Mouse (Mus musculus) heart, postnatal 0 days (tissue): ENCODE measurements around the gene Plekha6. TPM values are rescaled to one million over a fixed set of nuclear protein-coding genes. Genes with fewer than 3 reads are reported as not detected.

Experiments
- ATAC-seq: fragments of 200-750 bp; cut with Nextera tagmentation; 2 replicates; pipeline ENCODE4 v1.8.0; 2017; ENCODE audit warnings: low read depth, moderate number of reproducible peaks, moderate library complexity; ENCODE audit not compliant: insufficient read depth
- DNase-seq: peaks from one replicate; pipeline ENCODE4 v3.0.0-alpha.2; 2016; ENCODE audit warnings: low spot score
- H3K27ac ChIP-seq: fragments of 300-500 bp; sonication (generic); 2 replicates; pipeline ENCODE4 v1.5.1; 2014; ENCODE audit warnings: low read depth, mild to moderate bottlenecking
- H3K27me3 ChIP-seq: fragments of 300-500 bp; sonication (generic); 2 replicates; pipeline ENCODE4 v1.6.1; 2014; ENCODE audit warnings: low read length, mixed read lengths; ENCODE audit not compliant: control insufficient read depth, insufficient read depth
- H3K36me3 ChIP-seq: fragments of 300-500 bp; sonication (generic); replicated peaks from 2 replicates; pipeline ENCODE4 v1.6.1; 2014; ENCODE audit warnings: low read length, mixed read lengths; ENCODE audit not compliant: control insufficient read depth, insufficient read depth
- H3K4me1 ChIP-seq: fragments of 300-500 bp; sonication (generic); 2 replicates; pipeline ENCODE4 v1.6.1; 2014; ENCODE audit warnings: antibody characterized with exemption; ENCODE audit not compliant: control insufficient read depth, insufficient read depth
- H3K4me2 ChIP-seq: fragments of 300-500 bp; sonication (generic); 2 replicates; pipeline ENCODE4 v1.6.1; 2014; ENCODE audit warnings: low read depth, mild to moderate bottlenecking, low read length, moderate library complexity
- H3K4me3 ChIP-seq: fragments of 300-500 bp; sonication (generic); 2 replicates; pipeline ENCODE4 v1.5.1; 2014; ENCODE audit warnings: low read depth, low read length
- H3K9ac ChIP-seq: fragments of 300-500 bp; sonication (generic); replicated peaks from 2 replicates; pipeline ENCODE4 v1.6.1; 2014; ENCODE audit warnings: low read depth, low read length, mixed read lengths
- H3K9me3 ChIP-seq: fragments of 300-500 bp; sonication (generic); replicated peaks from 2 replicates; pipeline ENCODE4 v1.6.1; 2016; ENCODE audit warnings: low read length; ENCODE audit not compliant: control insufficient read depth
- CTCF ChIP-seq: IDR thresholded peaks from 2 replicates; pipeline ENCODE4 v1.5.1; 2016; ENCODE audit warnings: antibody characterized with exemption, control low read depth, low read depth
- EP300 ChIP-seq: IDR thresholded peaks from 2 replicates; pipeline ENCODE4 v1.6.1; 2016; ENCODE audit warnings: antibody characterized with exemption, low read depth
- WGBS: fragments of 180-500 bp; shearing (Covaris S2); extraction: QIAGEN DNeasy Blood & Tissue Kit; methylation state at CpG from one replicate; pipeline ENCODE4 v1.1.7; 2014; 5-methylcytosine and 5-hydroxymethylcytosine counted together
- polyA plus RNA-seq: library from polyadenylated mRNA; unstranded; fragments of >200 nt; fragmentation: Nextera tagmentation; extraction: Ambion mirVana; gene quantifications from 2 replicates; pipeline ENCODE4 v1.2.1, GENCODE M21; 2015
- total RNA-seq: library from RNA; depleted of rRNA; stranded (reverse); fragments of >200 nt; gene quantifications from 2 replicates; pipeline ENCODE4 v1.2.3, GENCODE M21; 2014; ENCODE audit warnings: low replicate concordance

Gene Plekha6
- total and polyA plus RNA-seq, 2 experiments from 2014 or later: 7.0 to 36.1 TPM

DNA sequence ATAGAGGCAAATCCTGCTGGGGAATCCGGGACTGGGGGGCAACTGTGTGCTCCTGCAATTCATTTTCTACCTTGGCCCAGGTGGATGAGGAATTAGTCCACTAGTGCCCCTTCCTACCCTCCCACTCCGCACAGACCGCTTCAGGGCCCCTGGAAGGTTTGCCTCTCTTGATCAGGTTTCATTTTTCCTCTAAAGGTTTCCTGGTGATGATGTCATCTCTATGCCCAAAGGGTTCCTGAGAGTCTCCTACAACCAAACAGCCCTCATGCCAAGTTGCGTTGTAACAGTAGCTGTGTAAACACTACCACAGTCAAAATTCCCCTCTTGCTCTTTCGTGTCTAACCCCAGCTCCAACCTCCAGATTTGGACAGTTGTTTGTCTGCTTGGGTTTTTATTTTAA is 16.7 kb upstream of the Plekha6 start:
- Histone ChIP-seq H3K9ac (no peak overlapping the region), H3K4me1 (no peaks in the 10 kb centered on the region), H3K36me3 (no peaks in the 10 kb centered on the region), H3K4me2 (no peak overlapping the region), H3K27ac (no peak overlapping the region), H3K27me3 (no peaks in the 10 kb centered on the region), H3K4me3 (no peak overlapping the region), H3K9me3 (no peaks in the 10 kb centered on the region)
- ATAC-seq (no peak), DNase-seq (no peak)
- 79% methylated on average over 5 of the region's 5 CpGs for WGBS
- TF ChIP-seq CTCF: no peak

DNA sequence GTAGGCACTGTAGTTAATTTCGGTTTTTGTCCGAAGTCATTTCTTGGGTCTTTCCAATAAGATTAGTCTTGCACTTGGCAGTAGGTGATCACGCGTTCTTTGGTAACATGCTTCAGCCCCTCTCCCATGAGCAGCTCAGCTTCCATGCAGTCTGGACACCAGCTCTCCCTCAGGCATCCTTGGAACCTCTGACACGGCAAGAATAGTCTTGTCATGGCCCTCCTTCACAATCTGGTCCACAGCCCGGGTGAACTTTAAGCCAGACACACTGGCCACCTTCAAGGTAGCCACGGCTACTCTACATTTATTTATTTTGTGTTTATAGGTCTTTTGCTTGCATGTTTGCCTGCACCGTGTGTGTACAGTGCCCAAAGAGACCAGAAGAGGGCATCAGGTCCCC is 15.9 kb upstream of the Plekha6 start:
- DNase-seq (no peak), ATAC-seq (no peak)
- H3K27ac ChIP-seq: no peak overlapping the region
- TF ChIP-seq EP300 (no peak), CTCF (no peak)
- no peaks in the 10 kb centered on the region for H3K27me3 ChIP-seq
- no peak overlapping the region for H3K4me2 ChIP-seq
- H3K4me3 ChIP-seq: no peak overlapping the region
- H3K4me1 ChIP-seq: no peaks in the 10 kb centered on the region
- H3K9me3 ChIP-seq: no peaks in the 10 kb centered on the region
- H3K9ac ChIP-seq: no peak overlapping the region
- no peaks in the 10 kb centered on the region for H3K36me3 ChIP-seq
- WGBS: 90% methylated on average over 8 of the region's 8 CpGs

DNA sequence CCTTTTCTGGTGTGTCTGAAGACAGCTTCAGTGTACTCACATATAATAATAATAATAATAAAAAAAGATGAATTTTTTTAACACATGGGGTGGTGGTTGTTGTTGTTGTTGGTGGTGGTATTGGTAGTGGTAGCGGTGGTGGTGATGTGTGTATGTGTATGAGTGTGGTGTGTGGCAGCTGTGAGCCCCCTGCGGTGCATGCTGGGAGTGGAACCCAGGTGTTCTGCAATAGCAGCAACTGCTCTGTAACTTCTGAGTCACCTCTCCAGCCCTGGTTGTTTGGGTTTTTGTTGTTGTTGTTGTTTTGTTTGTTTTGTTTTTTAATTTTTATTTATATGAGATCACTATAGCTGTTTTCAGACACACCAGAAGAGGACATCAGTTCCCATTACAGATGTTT is 13.5 kb upstream of the Plekha6 start:
- no peaks in the 10 kb centered on the region for H3K9me3 ChIP-seq
- TF ChIP-seq CTCF: no peak
- no peak for TF ChIP-seq EP300
- no peaks in the 10 kb centered on the region for H3K4me1 ChIP-seq
- H3K27ac ChIP-seq: no peak overlapping the region
- H3K36me3 ChIP-seq: no peaks in the 10 kb centered on the region
- H3K27me3 ChIP-seq: no peaks in the 10 kb centered on the region
- no peak overlapping the region for H3K4me3 ChIP-seq
- WGBS: 91% methylated on average over 2 of the region's 2 CpGs
- ATAC-seq (no peak), DNase-seq (no peak)
- no peak overlapping the region for H3K4me2 ChIP-seq
- H3K9ac ChIP-seq: no peak overlapping the region

DNA sequence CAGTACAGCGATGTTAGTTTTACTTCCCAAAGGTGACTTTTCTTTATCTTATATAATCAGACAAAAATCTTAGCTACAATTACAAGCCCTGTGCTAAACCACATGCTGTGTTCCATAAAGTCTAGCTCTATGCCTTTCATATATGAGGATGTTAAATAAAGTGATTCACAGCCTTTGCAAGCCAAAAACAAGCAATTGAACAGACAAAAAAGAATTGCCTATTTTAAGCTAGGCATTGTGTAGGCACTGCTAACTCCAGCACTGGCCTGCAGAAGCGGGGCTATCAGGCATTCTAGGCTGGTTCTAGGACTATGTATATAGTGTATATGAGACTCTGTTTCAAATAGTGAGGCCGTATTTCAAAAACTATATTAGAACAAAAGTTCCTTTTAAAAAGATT is 11.8 kb upstream of the Plekha6 start:
- no peak for ATAC-seq
- H3K27ac ChIP-seq: no peak overlapping the region
- H3K4me3 ChIP-seq: no peak overlapping the region
- no peaks in the 10 kb centered on the region for H3K36me3 ChIP-seq
- no peaks in the 10 kb centered on the region; the same call in 1 of the 2 replicates for H3K27me3 ChIP-seq
- no peaks in the 10 kb centered on the region for H3K9me3 ChIP-seq
- no peak for DNase-seq
- no peak overlapping the region for H3K4me2 ChIP-seq
- H3K9ac ChIP-seq: no peak overlapping the region
- no peaks in the 10 kb centered on the region for H3K4me1 ChIP-seq
- WGBS: 88% methylated on average over 3 of the region's 3 CpGs
- TF ChIP-seq EP300: no peak
- TF ChIP-seq CTCF: no peak

DNA sequence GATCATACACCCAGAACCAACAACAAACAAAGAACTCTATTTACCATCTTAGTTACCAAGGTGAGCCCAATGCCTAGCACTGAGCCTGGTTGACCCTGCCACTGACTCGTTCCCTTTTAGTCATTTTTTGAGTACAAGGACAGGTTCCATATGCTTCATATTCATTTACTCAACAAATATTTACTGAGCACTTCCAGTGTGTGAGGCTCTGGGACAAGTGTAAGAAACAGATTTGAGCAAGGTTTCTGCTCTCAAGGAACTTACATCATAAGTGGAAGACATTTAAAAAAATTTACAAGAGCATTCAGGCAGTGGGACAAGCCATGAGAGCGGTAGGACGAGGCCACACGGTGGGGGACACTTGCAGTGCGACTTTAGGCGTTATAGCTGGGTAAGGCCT is 8.7 kb upstream of the Plekha6 start:
- Histone ChIP-seq H3K9me3 (no peaks in the 10 kb centered on the region), H3K4me2 (no peak overlapping the region), H3K9ac (no peak overlapping the region), H3K36me3 (no peaks in the 10 kb centered on the region), H3K4me1 (peaks cover 11% of the 10 kb centered on the region), H3K27ac (no peak overlapping the region), H3K4me3 (no peak overlapping the region), H3K27me3 (no peaks in the 10 kb centered on the region; the same call in 1 of the 2 replicates)
- ATAC-seq: no peak
- no peak for DNase-seq
- 81% methylated on average over 6 of the region's 6 CpGs for WGBS
- TF ChIP-seq CTCF (no peak), EP300 (no peak)

DNA sequence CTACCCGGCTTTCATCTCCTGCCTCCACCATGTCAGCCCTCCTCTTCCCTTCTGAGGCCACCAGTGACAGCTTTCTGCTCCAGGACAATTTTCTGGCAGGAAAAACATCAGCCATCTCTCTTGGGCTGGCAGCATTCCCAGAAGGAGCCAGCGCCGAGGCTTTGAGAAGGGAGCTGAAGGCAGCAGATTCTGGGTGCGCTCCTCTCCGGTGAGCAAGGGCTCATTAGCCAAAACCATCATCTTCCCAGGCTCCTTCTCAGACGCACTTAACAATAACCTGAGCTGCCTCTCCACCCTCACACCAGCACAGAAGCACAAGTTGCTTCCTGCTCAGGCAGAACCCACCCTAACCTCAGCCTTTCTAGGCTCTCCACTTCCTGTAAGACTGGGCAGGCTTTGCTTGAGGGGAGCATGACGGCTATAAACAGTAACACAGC is 4.9 kb upstream of the Plekha6 start:
- Histone ChIP-seq H3K9ac (no peak overlapping the region), H3K36me3 (no peaks in the 10 kb centered on the region), H3K4me1 (peaks cover 19% of the 10 kb centered on the region), H3K27ac (peak overlapping the region; percentile 14; the same call in 1 of the 2 replicates), H3K4me3 (no peak overlapping the region), H3K27me3 (peaks cover 32% of the 10 kb centered on the region), H3K4me2 (peak overlapping the region; percentile 38), H3K9me3 (no peaks in the 10 kb centered on the region)
- DNase-seq (no peak), ATAC-seq (no peak)
- no peak for TF ChIP-seq EP300
- TF ChIP-seq CTCF: no peak
- WGBS: 27% methylated on average over 7 of the region's 7 CpGs
